ENCODE assay signal across 14 mouse cellular contexts in genomic region chr9:37098600-37098999, GRCm38 (mm10).
"Had no signal": no experiment of that assay in that cellular context is flagged by ENCODE, and none has a peak within 500 bp of the region (broad histone marks: within the 10 kb centered on the region; RNA-seq: fewer than 3 reads in every experiment).

No protein-coding gene starts in this region.

- DNase-seq: gastrocnemius, postnatal 14 days; gastrocnemius, postnatal 36 days; heart, adult 11 months; heart, adult 2 months; heart, postnatal 14 days; heart, postnatal 36 days; kidney, adult 11 months; kidney, adult 2 months; kidney, adult 9 months; kidney, postnatal 14 days; kidney, postnatal 36 days; layer of hippocampus, adult 9-11 months; layer of hippocampus, postnatal 36 days; left cerebral cortex, postnatal 4 days had no signal
